Mouse (Mus musculus): ENCODE measurements at regions not wholly inside any gene's neighbourhood (a gene's known extent, or its start where the extent isn't known, plus 50 kb on each side); places are given as distances from the start of the nearest gene placed in this dataset.

DNA sequence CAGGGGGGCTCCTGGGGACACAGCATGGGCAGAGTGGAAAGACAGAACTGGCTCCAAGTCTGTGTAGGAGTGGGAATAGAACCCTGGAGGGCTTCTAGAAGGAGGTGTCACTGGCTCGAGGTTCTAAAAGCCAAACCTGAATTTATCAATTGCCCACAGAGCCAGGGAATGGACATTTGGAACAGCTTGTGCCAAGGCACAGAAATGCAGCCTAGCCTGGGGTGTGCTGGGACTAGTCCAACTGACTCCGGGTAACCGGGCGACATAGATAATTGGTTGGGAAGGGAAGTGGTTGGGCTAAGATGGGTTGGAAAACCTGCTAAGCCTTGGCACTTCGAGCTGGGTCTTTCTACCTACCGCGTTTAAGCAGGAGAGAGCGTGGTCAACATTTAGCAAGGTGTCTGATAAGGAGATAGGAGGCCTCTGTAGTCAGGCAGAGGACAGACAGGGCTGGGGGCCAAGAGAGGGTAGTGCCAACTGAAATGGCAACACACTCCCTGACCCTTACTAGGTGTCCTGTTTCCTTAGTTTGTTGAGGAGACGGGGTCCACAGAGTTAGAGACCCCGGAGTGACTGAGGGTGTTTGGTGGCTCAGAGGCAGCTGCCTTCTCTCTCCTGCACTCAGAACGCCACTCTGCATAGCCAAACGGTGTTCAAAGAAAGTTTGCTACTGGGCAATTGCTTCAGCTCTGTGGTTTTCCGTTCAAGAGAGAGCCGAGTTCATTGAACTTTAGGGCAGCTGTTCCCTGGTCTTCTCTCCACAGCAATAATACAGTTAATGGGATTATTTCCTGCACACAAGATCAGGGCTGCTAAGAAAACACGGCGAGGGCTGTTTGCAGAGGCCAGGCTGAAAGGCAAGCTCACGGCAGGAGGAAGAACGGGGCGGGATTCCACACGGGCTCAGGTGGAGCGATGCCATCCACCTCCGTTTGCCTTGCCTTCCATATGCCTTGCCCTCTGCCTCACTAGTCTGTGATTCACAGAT lies 138.3 kb upstream of the 1600014C23Rik start:
- no peak for DNase-seq
- Histone ChIP-seq H3K27me3 (ENCODE audit: control insufficient read depth, insufficient read depth, low read length) (no peaks in the 10 kb centered on the region), H3K27ac (no peak overlapping the region), H3K79me2 (replicated peaks; ENCODE audit: control insufficient read depth, insufficient read depth, low read length) (no peaks in the 10 kb centered on the region), H3K4me1 (ENCODE audit: control insufficient read depth, insufficient read depth, low read length) (peaks cover 11% of the 10 kb centered on the region), H3K36me3 (ENCODE audit: control insufficient read depth, insufficient read depth, low read length) (no peaks in the 10 kb centered on the region), H3K9ac (ENCODE audit: low read depth, low read length) (no peak overlapping the region), H3K4me3 (no peak overlapping the region)
- intact Hi-C loops (cut with DNase I), result no loop called here
- whole genome bisulfite sequencing, result 38% methylated on average over 22 of the region's 22 CpGs
- TF ChIP-seq EP300 (IDR thresholded peaks at IDR 0.05; ENCODE audit: insufficient read depth, low read depth, low read length) (no peak), CTCF (IDR thresholded peaks at IDR 0.05) (no peak), POLR2A (IDR thresholded peaks at IDR 0.05; ENCODE audit: insufficient read depth, low read depth, low read length) (no peak)

DNA sequence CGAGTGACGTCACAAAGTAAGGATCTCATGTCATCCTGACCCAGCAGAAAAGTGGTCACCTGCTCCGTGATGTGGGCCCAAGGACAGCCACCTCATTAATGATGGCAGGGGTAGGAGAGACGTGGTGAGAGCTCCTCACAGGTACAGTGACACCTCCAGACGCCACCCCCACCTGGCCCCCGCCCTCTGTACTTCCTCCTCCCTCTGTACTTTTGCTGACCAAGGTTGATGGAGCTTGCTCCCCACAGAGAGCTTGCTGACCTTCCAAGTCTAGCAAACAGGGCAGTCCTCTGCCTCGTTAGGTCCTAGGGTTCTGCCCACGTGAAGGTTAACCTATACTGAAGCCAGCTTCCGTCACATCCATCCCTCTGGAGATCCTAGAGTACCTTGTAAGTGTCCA lies 137.4 kb upstream of the 1600014C23Rik start:
- no peak overlapping the region for H3K27ac ChIP-seq
- 87% methylated on average over 9 of the region's 9 CpGs for WGBS
- no peak overlapping the region for H3K9ac ChIP-seq (ENCODE audit: low read depth, low read length)
- no peak for DNase-seq
- H3K36me3 ChIP-seq (ENCODE audit: control insufficient read depth, insufficient read depth, low read length), result no peaks in the 10 kb centered on the region
- H3K4me3 ChIP-seq, result no peak overlapping the region
- TF ChIP-seq EP300 (IDR thresholded peaks at IDR 0.05; ENCODE audit: insufficient read depth, low read depth, low read length), result no peak
- no peak for TF ChIP-seq POLR2A (IDR thresholded peaks at IDR 0.05; ENCODE audit: insufficient read depth, low read depth, low read length)
- no peak for TF ChIP-seq CTCF (IDR thresholded peaks at IDR 0.05)
- intact Hi-C loops (cut with DNase I), result no loop called here
- H3K4me1 ChIP-seq (ENCODE audit: control insufficient read depth, insufficient read depth, low read length), result peaks cover 14% of the 10 kb centered on the region
- no peaks in the 10 kb centered on the region for H3K27me3 ChIP-seq (ENCODE audit: control insufficient read depth, insufficient read depth, low read length)
- H3K79me2 ChIP-seq (replicated peaks; ENCODE audit: control insufficient read depth, insufficient read depth, low read length), result no peaks in the 10 kb centered on the region

DNA sequence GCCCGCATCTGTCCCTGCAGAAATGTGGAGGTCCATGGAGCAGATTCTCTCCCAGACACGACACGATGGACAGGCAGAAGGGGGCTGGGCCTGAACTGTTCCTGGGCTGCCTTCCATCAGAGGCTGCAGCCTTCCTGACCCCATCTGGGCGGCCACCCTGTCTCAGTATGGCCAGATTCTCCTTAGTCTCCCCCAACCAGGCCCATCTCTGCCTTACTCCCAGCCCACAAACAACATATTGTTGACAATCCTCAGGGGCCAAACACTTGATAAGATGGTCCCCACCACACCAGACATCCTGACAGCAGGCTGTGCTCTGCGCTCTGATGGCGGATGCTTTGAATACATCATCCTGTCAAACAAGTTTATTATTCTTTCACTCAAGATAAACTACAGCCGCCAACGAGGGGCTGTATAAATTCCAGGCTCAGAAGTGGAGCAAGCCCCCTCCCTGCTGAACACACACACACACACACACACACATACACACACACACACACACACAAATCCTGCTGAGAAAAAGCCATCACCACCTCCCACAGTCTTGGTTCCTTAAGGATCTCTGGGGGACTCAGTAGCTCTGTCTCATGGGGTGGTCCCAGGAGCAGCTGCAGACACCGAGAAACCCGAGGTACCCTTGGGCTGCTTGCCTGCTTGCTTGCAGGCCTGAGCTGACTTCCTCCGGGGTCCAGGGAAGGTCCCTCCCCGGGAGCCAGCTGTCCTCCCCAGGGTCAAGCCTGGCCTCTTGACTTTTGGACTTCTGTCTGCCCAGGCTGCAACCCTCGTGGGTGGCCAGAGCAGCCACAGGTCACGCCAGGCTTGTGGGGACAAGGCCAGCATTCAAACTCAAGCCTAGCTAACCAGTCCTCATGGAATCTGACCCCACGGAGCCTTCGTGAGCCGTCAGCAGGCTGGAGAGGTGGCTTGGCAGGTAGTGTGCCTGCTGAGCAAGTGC lies 135.6 kb upstream of the 1600014C23Rik start:
- Histone ChIP-seq H3K9ac (ENCODE audit: low read depth, low read length) (no peak overlapping the region), H3K36me3 (ENCODE audit: control insufficient read depth, insufficient read depth, low read length) (no peaks in the 10 kb centered on the region), H3K79me2 (replicated peaks; ENCODE audit: control insufficient read depth, insufficient read depth, low read length) (no peaks in the 10 kb centered on the region), H3K27ac (no peak overlapping the region), H3K27me3 (ENCODE audit: control insufficient read depth, insufficient read depth, low read length) (no peaks in the 10 kb centered on the region), H3K4me1 (ENCODE audit: control insufficient read depth, insufficient read depth, low read length) (peaks cover 19% of the 10 kb centered on the region), H3K4me3 (no peak overlapping the region)
- TF ChIP-seq CTCF (IDR thresholded peaks at IDR 0.05) (no peak), POLR2A (IDR thresholded peaks at IDR 0.05; ENCODE audit: insufficient read depth, low read depth, low read length) (no peak), EP300 (IDR thresholded peaks at IDR 0.05; ENCODE audit: insufficient read depth, low read depth, low read length) (no peak)
- WGBS, result 72% methylated on average over 17 of the region's 17 CpGs
- DNase-seq, result peak in 1 of 2 experiments; percentile 32
- intact Hi-C loops (cut with DNase I), result no loop called here

DNA sequence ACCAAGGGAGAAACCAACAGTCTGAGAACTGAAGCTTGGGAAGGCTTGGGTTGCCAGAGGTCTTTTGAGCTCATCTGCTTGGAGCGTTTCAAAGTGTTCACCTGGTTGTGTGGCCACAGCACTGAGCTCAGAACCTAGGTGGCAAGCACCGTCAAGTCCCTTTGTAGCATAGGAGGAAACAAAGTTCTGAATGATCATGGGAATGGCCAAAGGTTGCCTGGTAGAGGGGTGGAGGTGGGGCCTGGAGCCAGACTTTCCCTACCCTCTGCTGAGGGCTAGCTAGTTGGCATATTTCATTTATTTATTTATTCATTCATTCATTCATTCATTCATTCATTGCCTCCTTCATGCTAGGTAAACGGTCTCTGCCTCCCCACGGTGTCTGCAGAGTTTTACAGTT lies 134.9 kb upstream of the 1600014C23Rik start:
- no peaks in the 10 kb centered on the region for H3K27me3 ChIP-seq (ENCODE audit: control insufficient read depth, insufficient read depth, low read length)
- no peaks in the 10 kb centered on the region for H3K79me2 ChIP-seq (replicated peaks; ENCODE audit: control insufficient read depth, insufficient read depth, low read length)
- H3K27ac ChIP-seq, result no peak overlapping the region
- H3K9ac ChIP-seq (ENCODE audit: low read depth, low read length), result no peak overlapping the region
- H3K4me1 ChIP-seq (ENCODE audit: control insufficient read depth, insufficient read depth, low read length), result peaks cover 19% of the 10 kb centered on the region
- no peak for DNase-seq
- WGBS, result 97% methylated on average over 4 of the region's 4 CpGs
- no peaks in the 10 kb centered on the region for H3K36me3 ChIP-seq (ENCODE audit: control insufficient read depth, insufficient read depth, low read length)
- no peak overlapping the region for H3K4me3 ChIP-seq
- intact Hi-C loops (cut with DNase I), result no loop called here
- no peak for TF ChIP-seq CTCF (IDR thresholded peaks at IDR 0.05)
- no peak for TF ChIP-seq EP300 (IDR thresholded peaks at IDR 0.05; ENCODE audit: insufficient read depth, low read depth, low read length)
- TF ChIP-seq POLR2A (IDR thresholded peaks at IDR 0.05; ENCODE audit: insufficient read depth, low read depth, low read length), result no peak

DNA sequence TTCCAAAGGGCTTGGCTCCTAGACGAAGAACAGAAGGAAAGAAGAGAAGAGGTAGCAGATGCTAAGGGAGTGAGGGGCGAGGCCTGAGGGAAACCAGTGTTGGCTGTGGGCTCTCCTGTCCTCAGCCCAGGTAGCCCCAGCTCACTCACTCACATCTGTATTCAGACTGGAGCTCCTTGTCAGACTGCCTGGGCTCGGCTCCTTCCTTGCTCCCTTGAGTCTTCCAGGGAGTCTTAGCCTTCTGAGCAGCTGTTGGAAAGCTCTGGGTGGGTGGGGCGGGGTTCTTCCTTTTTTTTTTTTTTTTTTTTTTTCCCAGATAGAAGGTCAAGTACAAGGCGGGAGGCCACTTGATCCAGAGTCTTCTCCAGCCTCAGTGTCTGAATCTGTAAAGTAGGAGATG lies 134.1 kb upstream of the 1600014C23Rik start:
- H3K27me3 ChIP-seq (ENCODE audit: control insufficient read depth, insufficient read depth, low read length), result no peaks in the 10 kb centered on the region
- intact Hi-C loops (cut with DNase I), result no loop called here
- peak overlapping the region; percentile 36 for H3K27ac ChIP-seq
- peaks cover 17% of the 10 kb centered on the region for H3K4me1 ChIP-seq (ENCODE audit: control insufficient read depth, insufficient read depth, low read length)
- H3K79me2 ChIP-seq (replicated peaks; ENCODE audit: control insufficient read depth, insufficient read depth, low read length), result no peaks in the 10 kb centered on the region
- no peak overlapping the region for H3K9ac ChIP-seq (ENCODE audit: low read depth, low read length)
- WGBS, result 50% methylated on average over 5 of the region's 5 CpGs
- DNase-seq, result peak in 1 of 2 experiments; percentile 56
- H3K4me3 ChIP-seq, result no peak overlapping the region
- no peaks in the 10 kb centered on the region for H3K36me3 ChIP-seq (ENCODE audit: control insufficient read depth, insufficient read depth, low read length)
- TF ChIP-seq CTCF (IDR thresholded peaks at IDR 0.05) (no peak), POLR2A (IDR thresholded peaks at IDR 0.05; ENCODE audit: insufficient read depth, low read depth, low read length) (no peak), EP300 (IDR thresholded peaks at IDR 0.05; ENCODE audit: insufficient read depth, low read depth, low read length) (no peak)
